Mouse (Mus musculus) lung, postnatal 0 days (tissue): ENCODE measurements at regions not wholly inside any gene's neighbourhood (a gene's known extent, or its start where the extent isn't known, plus 50 kb on each side); places are given as distances from the start of the nearest gene placed in this dataset.

Experiments used
- CTCF ChIP-seq: IDR thresholded peaks from 2 replicates; pipeline ENCODE4 v1.5.1; 2016; ENCODE audit warnings: antibody characterized with exemption, mild to moderate bottlenecking
- EP300 ChIP-seq: IDR thresholded peaks from 2 replicates; pipeline ENCODE4 v1.6.1; 2016; ENCODE audit warnings: antibody characterized with exemption, mild to moderate bottlenecking, control low read depth

DNA sequence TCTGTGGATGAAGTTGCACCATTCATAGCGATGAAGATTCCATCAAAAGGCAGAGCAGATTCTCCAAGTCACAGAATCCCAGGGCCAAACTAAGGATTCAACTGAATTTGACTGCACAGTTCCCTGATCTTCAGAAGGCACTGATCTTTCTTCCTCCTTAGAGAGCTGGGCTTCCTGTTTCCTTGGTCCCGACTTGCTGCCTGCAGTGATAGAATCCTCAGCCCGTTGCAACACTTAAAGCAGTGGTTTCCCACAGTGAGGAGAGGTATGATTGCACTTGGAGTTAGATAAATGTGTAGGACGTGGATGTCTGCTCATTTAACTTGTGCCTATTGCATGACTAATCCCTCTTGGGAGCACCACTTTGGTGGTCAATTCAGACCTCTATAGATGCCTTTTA, 265.2 kb downstream of the Gm826 start:
- TF ChIP-seq CTCF (no peak), EP300 (no peak)
